Mouse (Mus musculus) lung, adult 18-20 months (tissue): Measurements from ENCODE around the gene Gm4871.

Experiments used
- DNase-seq, 2 experiments: peaks; one replicate each; pipeline ENCODE4 v3.0.0; 2022; ENCODE audit warnings: mixed read lengths in 2 of 2

Gm4871 gene

GRCm38 (mm10) chr5:144990051-144990450 is 42.5 kb downstream of the Gm4871 start:
- DNase-seq = no peak

DNA sequence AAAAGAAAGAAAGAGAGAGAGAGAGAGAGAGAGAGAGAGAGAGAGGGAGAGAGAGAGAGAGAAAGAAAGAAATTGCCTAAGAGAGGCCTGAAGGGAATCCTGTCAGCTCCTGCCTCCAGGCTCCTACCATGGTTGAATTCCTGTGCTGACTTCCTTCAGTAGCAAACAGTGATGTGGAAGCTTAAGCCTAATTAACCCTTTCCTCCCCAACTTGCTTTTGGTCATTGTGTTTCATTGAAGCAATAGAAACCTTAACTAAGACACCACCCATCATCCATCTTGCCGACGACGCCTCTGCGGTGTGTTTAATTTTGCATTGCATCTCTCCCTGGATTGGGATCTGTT is 43.5 kb downstream of the Gm4871 start:
- no peak for DNase-seq

DNA sequence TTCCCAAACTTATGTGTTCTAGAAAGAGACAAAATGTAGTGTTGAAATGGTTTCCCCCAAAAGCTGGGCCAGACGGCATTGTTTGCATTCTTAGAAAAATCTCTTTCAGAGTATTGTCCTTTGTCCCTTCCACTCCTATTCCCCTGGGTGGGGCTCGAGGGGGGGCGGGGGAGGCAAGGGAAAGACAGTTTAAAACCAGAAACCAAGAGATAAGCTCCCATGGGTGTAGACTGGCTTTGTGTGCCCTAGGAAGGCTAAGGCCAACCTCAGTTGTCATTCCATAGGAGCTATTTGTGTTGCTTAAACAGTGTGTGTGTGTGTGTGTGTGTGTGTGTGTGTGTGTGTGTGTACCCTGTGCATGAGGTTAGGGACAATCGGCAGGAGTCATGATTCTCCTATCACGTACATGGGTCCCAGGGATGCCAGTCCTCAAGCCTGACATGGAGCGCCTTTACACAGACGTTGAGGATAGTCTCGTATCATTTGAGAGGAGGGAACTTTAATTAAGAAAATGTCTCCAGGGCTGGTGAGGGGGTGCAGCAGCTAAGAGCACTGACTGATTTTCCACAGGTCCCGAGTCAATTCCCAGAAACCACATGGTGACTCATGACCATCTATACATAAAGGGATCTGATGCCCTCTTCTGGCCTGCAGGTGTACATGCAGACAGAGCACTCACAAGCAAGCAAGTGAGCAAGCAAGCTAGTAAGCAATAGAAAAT is 44.1 kb downstream of the Gm4871 start:
- peak; percentile 43 to 60 for DNase-seq

GRCm38 (mm10) chr5:144987561-144987960 is 45.0 kb downstream of the Gm4871 start:
- DNase-seq = no peak

DNA sequence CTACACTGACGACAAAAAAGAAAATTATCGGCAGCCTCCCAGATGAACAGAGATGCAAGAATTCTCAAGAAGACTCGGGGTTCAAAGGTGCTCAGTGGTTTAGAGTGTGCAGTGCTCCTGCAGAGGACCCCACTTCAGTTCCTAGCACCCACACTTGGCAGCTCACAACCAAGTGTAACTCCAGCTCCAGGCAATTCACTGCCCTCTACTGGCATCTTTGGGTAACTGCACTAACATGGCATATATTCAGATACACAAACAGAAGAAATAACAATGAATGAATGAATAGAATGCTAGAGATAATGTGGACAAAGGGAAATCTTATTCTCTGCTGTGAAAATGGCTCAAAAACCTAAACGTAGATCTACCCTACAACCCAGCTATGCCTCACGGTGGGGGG is 47.7 kb downstream of the Gm4871 start:
- DNase-seq = no peak

GRCm38 (mm10) chr5:144983227-144983626 is 49.3 kb downstream of the Gm4871 start:
- DNase-seq = no peak
